Comparison of ENCODE assay signal across 14 mouse cellular contexts in genomic region chr11:89003726-89004125, GRCm38 (mm10). TPM values are rescaled to one million over a fixed set of nuclear protein-coding genes. Genes with fewer than 3 reads are reported as not detected.
A peak's percentile ranks its signal among the peaks of the same experiment; 100 is the strongest.
DNase-seq lines count a peak whose midpoint lies in the region; ATAC-seq and TF ChIP-seq lines count a peak whose summit lies in the region.
"Had no signal": no experiment of that assay in that cellular context is flagged by ENCODE, and none has a peak within 500 bp of the region (broad histone marks: within the 10 kb centered on the region; RNA-seq: fewer than 3 reads in every experiment).

No protein-coding gene starts in this region.

- no peak for ATAC-seq in kidney, postnatal 0 days (replicated peaks; ENCODE audit: low FRiP score, low read depth)
- ATAC-seq in kidney, embryonic 14.5 days (ENCODE audit: low FRiP score, low TSS enrichment) = no peak
- no peak for ATAC-seq in liver, postnatal 0 days
- ATAC-seq: hindbrain, embryonic 16.5 days had no signal

- H3K36me3 ChIP-seq in kidney, postnatal 0 days (ENCODE audit: insufficient read depth, low read length) = peaks cover 22% of the 10 kb centered on the region
- H3K36me3 ChIP-seq in kidney, embryonic 14.5 days (ENCODE audit: control insufficient read depth, insufficient read depth, low read length) = no peaks in the 10 kb centered on the region
- peaks cover 56% of the 10 kb centered on the region for H3K36me3 ChIP-seq in liver, postnatal 0 days (replicated peaks; ENCODE audit: insufficient read depth, low read length)
- H3K36me3 ChIP-seq: neural tube, embryonic 13.5 days had no signal

- DNase-seq in kidney, postnatal 0 days (ENCODE audit: low spot score) = no peak
- DNase-seq in T-cell, adult 2 months (ENCODE audit: low spot score) = peak; percentile 41
- peak; percentile 66 to 78 for DNase-seq in adrenal gland, postnatal 36 days
- DNase-seq in liver, postnatal 0 days = no peak
- no peak for DNase-seq in frontal cortex, postnatal 10 days (ENCODE audit: low spot score in 2 of 2)
- DNase-seq in right cerebral cortex, postnatal 14 days = no peak
- DNase-seq: thymus, postnatal 36 days had no signal

- WGBS in kidney, postnatal 0 days = 58% methylated on average over 4 of the region's 4 CpGs
- 66% methylated on average over 4 of the region's 4 CpGs for WGBS in kidney, embryonic 14.5 days
- 52% methylated on average over 4 of the region's 4 CpGs for WGBS in liver, postnatal 0 days (ENCODE audit: insufficient replicate concordance)

- peaks cover 24% of the 10 kb centered on the region; the same call in 1 of the 2 replicates for H3K4me1 ChIP-seq in kidney, postnatal 0 days (replicated peaks; ENCODE audit: insufficient read depth, low read length)
- peaks cover 10% of the 10 kb centered on the region; the same call in 1 of the 2 replicates for H3K4me1 ChIP-seq in kidney, embryonic 14.5 days (ENCODE audit: control insufficient read depth, insufficient read depth, low read length)
- peaks cover 44% of the 10 kb centered on the region for H3K4me1 ChIP-seq in liver, postnatal 0 days (ENCODE audit: insufficient read depth)

- H3K27ac ChIP-seq in kidney, postnatal 0 days = no peak overlapping the region
- no peak overlapping the region for H3K27ac ChIP-seq in kidney, embryonic 14.5 days (ENCODE audit: low read depth, low read length)
- peak overlapping the region; percentile 87 for H3K27ac ChIP-seq in liver, postnatal 0 days (ENCODE audit: low read depth)
- H3K27ac ChIP-seq: neural tube, embryonic 13.5 days had no signal

- no peaks in the 10 kb centered on the region for H3K9me3 ChIP-seq in kidney, postnatal 0 days (replicated peaks; ENCODE audit: low read length)
- H3K9me3 ChIP-seq in kidney, embryonic 14.5 days (ENCODE audit: control insufficient read depth, low read length) = no peaks in the 10 kb centered on the region
- H3K9me3 ChIP-seq in liver, postnatal 0 days (ENCODE audit: low read length) = no peaks in the 10 kb centered on the region
- H3K9me3 ChIP-seq: neural tube, embryonic 13.5 days had no signal

- TF ChIP-seq CTCF in kidney, postnatal 0 days (IDR thresholded peaks at IDR 0.05; ENCODE audit: low read depth) = no peak
- TF ChIP-seq CTCF in liver, postnatal 0 days (IDR thresholded peaks at IDR 0.05; ENCODE audit: low read depth) = no peak

- H3K9ac ChIP-seq in kidney, postnatal 0 days (ENCODE audit: low read depth, low read length) = no peak overlapping the region
- H3K9ac ChIP-seq in kidney, embryonic 14.5 days (ENCODE audit: low read depth, low read length) = no peak overlapping the region
- H3K9ac ChIP-seq in liver, postnatal 0 days (replicated peaks) = peak overlapping the region; percentile 58
- H3K9ac ChIP-seq: neural tube, embryonic 13.5 days had no signal

- TF ChIP-seq EP300 in liver, postnatal 0 days (IDR thresholded peaks at IDR 0.05; ENCODE audit: low read depth) = no peak

- H3K27me3 ChIP-seq in kidney, postnatal 0 days (ENCODE audit: insufficient read depth, low read length) = no peaks in the 10 kb centered on the region
- no peaks in the 10 kb centered on the region for H3K27me3 ChIP-seq in kidney, embryonic 14.5 days (ENCODE audit: control insufficient read depth, insufficient read depth, low read length)
- H3K27me3 ChIP-seq in liver, postnatal 0 days (ENCODE audit: insufficient read depth, low read length) = no peaks in the 10 kb centered on the region

- no peak overlapping the region for H3K4me3 ChIP-seq in kidney, postnatal 0 days (replicated peaks; ENCODE audit: low read depth, low read length)
- no peak overlapping the region for H3K4me3 ChIP-seq in kidney, embryonic 14.5 days (ENCODE audit: low read length)
- peak overlapping the region; percentile 98 for H3K4me3 ChIP-seq in liver, postnatal 0 days (ENCODE audit: low read depth, low read length)
- H3K4me3 ChIP-seq: erythroblast, embryonic 14.5 days; neural tube, embryonic 13.5 days had no signal

- H3K4me2 ChIP-seq in kidney, postnatal 0 days (ENCODE audit: low read length) = peak overlapping the region; percentile 50
- H3K4me2 ChIP-seq in kidney, embryonic 14.5 days (replicated peaks; ENCODE audit: low read depth, low read length) = no peak overlapping the region
- peak overlapping the region; percentile 79 for H3K4me2 ChIP-seq in liver, postnatal 0 days (ENCODE audit: low read depth, low read length)

RNA-seq across cellular contexts. Expression of gene Trim25, which starts 4.5 kb away (rescaled TPM):
- 17.6 and 18.3 TPM in 2 replicates for polyA plus RNA-seq in kidney, postnatal 0 days (2015; fragmentation: Nextera tagmentation; extraction: Ambion mirVana)
- 11.5 and 13.2 TPM in 2 replicates for polyA plus RNA-seq in kidney, embryonic 14.5 days (2014; fragmentation: Nextera tagmentation; extraction: Ambion mirVana)
- total RNA-seq in adrenal gland, postnatal 36 days (2021) = 100 to 1,000 TPM; 146 to 165 TPM
- 20.4 and 20.6 TPM in 2 replicates for polyA plus RNA-seq in liver, postnatal 0 days (2015; fragmentation: Nextera tagmentation; extraction: Ambion mirVana)

RNA-seq across cellular contexts. Expression of gene Coil, which starts 33.7 kb away (rescaled TPM):
- polyA plus RNA-seq in kidney, postnatal 0 days (2015; fragmentation: Nextera tagmentation; extraction: Ambion mirVana) = 10.9 and 12.1 TPM in 2 replicates
- 12.1 and 14.5 TPM in 2 replicates for polyA plus RNA-seq in kidney, embryonic 14.5 days (2014; fragmentation: Nextera tagmentation; extraction: Ambion mirVana)
- 10 to 100 TPM; 10.2 to 10.7 TPM for total RNA-seq in adrenal gland, postnatal 36 days (2021)
- 2.6 and 2.7 TPM in 2 replicates for polyA plus RNA-seq in liver, postnatal 0 days (2015; fragmentation: Nextera tagmentation; extraction: Ambion mirVana)

RNA-seq across cellular contexts. Expression of gene Elobl, which starts 37.0 kb away (rescaled TPM):
- polyA plus RNA-seq in kidney, postnatal 0 days (2015; fragmentation: Nextera tagmentation; extraction: Ambion mirVana) = not detected in 2 replicates
- polyA plus RNA-seq in kidney, embryonic 14.5 days (2014; fragmentation: Nextera tagmentation; extraction: Ambion mirVana) = not detected in 2 replicates
- total RNA-seq in adrenal gland, postnatal 36 days (2021) = not detected
- not detected in 2 replicates for polyA plus RNA-seq in liver, postnatal 0 days (2015; fragmentation: Nextera tagmentation; extraction: Ambion mirVana)
- total RNA-seq: adrenal gland, postnatal 4 days; common myeloid progenitor, adult 5-6 weeks; gastrocnemius, adult 8-10 months had no signal
- polyA plus RNA-seq: erythroblast, embryonic 14.5 days; hindbrain, embryonic 16.5 days; neural tube, embryonic 13.5 days had no signal

RNA-seq across cellular contexts. Expression of gene Scpep1, which starts 48.5 kb away (rescaled TPM):
- 149 and 169 TPM in 2 replicates for polyA plus RNA-seq in kidney, postnatal 0 days (2015; fragmentation: Nextera tagmentation; extraction: Ambion mirVana)
- 90.5 and 110 TPM in 2 replicates for polyA plus RNA-seq in kidney, embryonic 14.5 days (2014; fragmentation: Nextera tagmentation; extraction: Ambion mirVana)
- 100 to 1,000 TPM; 178 to 288 TPM for total RNA-seq in adrenal gland, postnatal 36 days (2021)
- 35.3 and 38.9 TPM in 2 replicates for polyA plus RNA-seq in liver, postnatal 0 days (2015; fragmentation: Nextera tagmentation; extraction: Ambion mirVana)

Comparison
In these comparisons a context has a peak if more than half of its experiments do, and no peak if none do; other contexts are left out.
1. DNase-seq: peak in T-cell, adult 2 months (single experiment) and adrenal gland, postnatal 36 days (2 of 2); none in kidney, postnatal 0 days (single experiment), liver, postnatal 0 days (single experiment), frontal cortex, postnatal 10 days (0 of 2) and right cerebral cortex, postnatal 14 days (single experiment).